Mouse (Mus musculus) hindbrain, embryonic 13.5 days (tissue): ENCODE results near the gene Rnf213. TPM values are rescaled to one million over a fixed set of nuclear protein-coding genes. Genes with fewer than 3 reads are reported as not detected.

Experiments
- ATAC-seq: fragments of 200-750 bp; cut with Nextera tagmentation; 2 replicates; pipeline ENCODE4 v1.8.0; 2017; ENCODE audit warnings: moderate TSS enrichment; ENCODE audit not compliant: low FRiP score
- H3K27ac ChIP-seq: fragments of 300-500 bp; sonication (generic); 2 replicates; pipeline ENCODE4 v1.5.1; 2015; ENCODE audit warnings: inconsistent platforms, mild to moderate bottlenecking, moderate library complexity
- H3K27me3 ChIP-seq: fragments of 300-500 bp; sonication (generic); 2 replicates; pipeline ENCODE4 v1.6.1; 2015; ENCODE audit warnings: mild to moderate bottlenecking, inconsistent platforms
- H3K36me3 ChIP-seq: fragments of 300-500 bp; sonication (generic); 2 replicates; pipeline ENCODE4 v1.6.1; 2015; ENCODE audit warnings: mild to moderate bottlenecking, inconsistent platforms
- H3K4me1 ChIP-seq: fragments of 300-500 bp; sonication (generic); replicated peaks from 2 replicates; pipeline ENCODE4 v1.6.1; 2015; ENCODE audit warnings: inconsistent platforms
- H3K4me2 ChIP-seq: fragments of 300-500 bp; sonication (generic); 2 replicates; pipeline ENCODE4 v1.6.1; 2015; ENCODE audit warnings: inconsistent platforms, mild to moderate bottlenecking, moderate library complexity
- H3K4me3 ChIP-seq: fragments of 300-500 bp; sonication (generic); 2 replicates; pipeline ENCODE4 v1.5.1; 2015; ENCODE audit warnings: mild to moderate bottlenecking, inconsistent platforms
- H3K9ac ChIP-seq: fragments of 300-500 bp; sonication (generic); 2 replicates; pipeline ENCODE4 v1.6.1; 2015; ENCODE audit warnings: mild to moderate bottlenecking, inconsistent platforms
- H3K9me3 ChIP-seq: fragments of 300-500 bp; sonication (generic); 2 replicates; pipeline ENCODE4 v1.6.1; 2016; ENCODE audit warnings: inconsistent platforms
- WGBS: fragments of 180-500 bp; shearing (Covaris S2); methylation state at CpG from one replicate; pipeline ENCODE4 v1.1.7; 2015; 5-methylcytosine and 5-hydroxymethylcytosine counted together
- polyA plus RNA-seq: library from polyadenylated mRNA; unstranded; fragments of >200 nt; fragmentation: Nextera tagmentation; extraction: Ambion mirVana; gene quantifications from 2 replicates; pipeline ENCODE4 v1.2.1, GENCODE M21; 2015

The Rnf213 gene
- polyA plus RNA-seq, 1 experiment from 2014 or later, result 0.70 TPM

DNA sequence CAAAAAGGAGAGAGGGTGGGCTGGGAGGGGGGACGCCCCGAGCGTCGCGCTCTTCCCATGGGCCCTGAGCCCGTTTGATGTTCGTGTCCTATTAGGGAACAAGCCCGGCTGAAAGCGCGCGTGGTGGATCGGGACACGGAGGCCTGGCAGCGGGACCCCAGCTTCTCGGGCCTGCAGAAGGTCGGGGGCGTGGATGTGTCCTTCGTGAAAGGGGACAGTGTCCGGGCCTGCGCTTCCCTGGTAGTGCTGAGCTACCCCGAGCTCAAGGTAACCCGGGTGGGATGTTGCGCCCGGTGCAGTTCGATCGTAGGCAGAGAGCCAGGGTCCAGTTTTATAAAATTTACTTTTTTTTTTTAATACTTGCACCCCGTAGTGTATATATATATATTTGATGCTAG, 98.8 kb downstream of the Rnf213 start:
- Histone ChIP-seq H3K27me3 (0 out of 2 replicates have a peak, but pooled peaks cover 2% of the 10 kb centered on the region), H3K9me3 (no peaks in the 10 kb centered on the region), H3K36me3 (0 out of 2 replicates have a peak, but pooled peaks cover 13% of the 10 kb centered on the region), H3K27ac (peak overlapping the region; percentile 97), H3K4me3 (peak overlapping the region; percentile 85), H3K4me2 (peak overlapping the region; percentile 86), H3K4me1 (peaks cover 36% of the 10 kb centered on the region), H3K9ac (peak overlapping the region; percentile 93)
- 0 out of 2 replicates have a peak, but pooled peaks have one; percentile 23 for ATAC-seq
- WGBS, result 6% methylated on average over 27 of the region's 27 CpGs

DNA sequence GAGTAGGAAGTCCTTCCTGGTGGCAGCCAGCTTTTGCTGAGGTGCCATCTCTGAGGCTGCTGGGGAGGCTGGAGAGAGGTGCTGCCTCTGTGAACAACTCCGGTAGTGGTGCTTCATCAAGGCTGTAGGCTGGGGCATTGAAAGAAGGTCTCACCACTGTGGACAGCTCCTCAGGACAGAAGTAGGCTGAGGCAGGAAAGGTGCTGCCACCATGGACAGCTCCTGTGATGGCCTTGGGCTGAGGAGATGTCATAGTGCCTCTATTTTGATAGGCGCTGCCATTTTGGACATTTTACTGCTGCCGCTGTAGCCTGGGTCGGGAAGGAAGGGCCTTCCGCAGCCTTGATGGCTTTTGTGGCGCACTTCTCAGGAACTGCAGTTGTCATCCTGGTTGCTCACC, 99.9 kb downstream of the Rnf213 start:
- peak overlapping the region; percentile 85 for H3K4me3 ChIP-seq
- no peaks in the 10 kb centered on the region for H3K9me3 ChIP-seq
- H3K4me2 ChIP-seq, result peak overlapping the region; percentile 86
- ATAC-seq, result no peak
- H3K36me3 ChIP-seq, result peaks cover 10% of the 10 kb centered on the region; the same call in 1 of the 2 replicates
- H3K27me3 ChIP-seq, result 0 out of 2 replicates have a peak, but pooled peaks cover 2% of the 10 kb centered on the region
- H3K9ac ChIP-seq, result peak overlapping the region; percentile 93
- H3K4me1 ChIP-seq, result peaks cover 37% of the 10 kb centered on the region
- no peak overlapping the region for H3K27ac ChIP-seq
- WGBS, result 96% methylated on average over 6 of the region's 6 CpGs

GRCm38 (mm10) chr11:119493516-119493915, 100.6 kb downstream of the Rnf213 start:
- Histone ChIP-seq H3K4me2 (no peak overlapping the region), H3K27me3 (0 out of 2 replicates have a peak, but pooled peaks cover 2% of the 10 kb centered on the region), H3K4me3 (no peak overlapping the region), H3K27ac (no peak overlapping the region), H3K9ac (no peak overlapping the region), H3K9me3 (no peaks in the 10 kb centered on the region), H3K36me3 (peaks cover 16% of the 10 kb centered on the region), H3K4me1 (peaks cover 37% of the 10 kb centered on the region)
- 88% methylated on average over 4 of the region's 4 CpGs for WGBS
- ATAC-seq, result no peak

GRCm38 (mm10) chr11:119496147-119496546, 103.2 kb downstream of the Rnf213 start:
- 97% methylated on average over 5 of the region's 5 CpGs for WGBS

GRCm38 (mm10) chr11:119497451-119497850, 104.6 kb downstream of the Rnf213 start:
- 73% methylated on average over 4 of the region's 4 CpGs for WGBS
- peaks cover 55% of the 10 kb centered on the region for H3K36me3 ChIP-seq

More at GRCm38 (mm10) chr11:119496147-119496546, 103.2 kb downstream of the Rnf213 start:
- Histone ChIP-seq H3K4me1 (peaks cover 30% of the 10 kb centered on the region), H3K36me3 (peaks cover 42% of the 10 kb centered on the region), H3K4me2 (no peak overlapping the region), H3K4me3 (no peak overlapping the region), H3K9me3 (no peaks in the 10 kb centered on the region), H3K27me3 (no peaks in the 10 kb centered on the region), H3K27ac (no peak overlapping the region), H3K9ac (no peak overlapping the region)
- ATAC-seq, result no peak

GRCm38 (mm10) chr11:119499297-119499696, 106.4 kb downstream of the Rnf213 start:
- Histone ChIP-seq H3K27me3 (no peaks in the 10 kb centered on the region), H3K9ac (no peak overlapping the region), H3K9me3 (no peaks in the 10 kb centered on the region), H3K4me1 (peaks cover 8% of the 10 kb centered on the region), H3K4me3 (no peak overlapping the region), H3K27ac (no peak overlapping the region), H3K4me2 (no peak overlapping the region), H3K36me3 (peaks cover 69% of the 10 kb centered on the region)
- WGBS, result 96% methylated on average over 4 of the region's 4 CpGs
- no peak for ATAC-seq

More at GRCm38 (mm10) chr11:119497451-119497850, 104.6 kb downstream of the Rnf213 start:
- H3K4me2 ChIP-seq, result no peak overlapping the region
- H3K9ac ChIP-seq, result no peak overlapping the region
- no peaks in the 10 kb centered on the region for H3K9me3 ChIP-seq
- no peaks in the 10 kb centered on the region for H3K27me3 ChIP-seq
- no peak overlapping the region for H3K4me3 ChIP-seq
- no peak for ATAC-seq
- H3K4me1 ChIP-seq, result peaks cover 25% of the 10 kb centered on the region
- H3K27ac ChIP-seq, result no peak overlapping the region

DNA sequence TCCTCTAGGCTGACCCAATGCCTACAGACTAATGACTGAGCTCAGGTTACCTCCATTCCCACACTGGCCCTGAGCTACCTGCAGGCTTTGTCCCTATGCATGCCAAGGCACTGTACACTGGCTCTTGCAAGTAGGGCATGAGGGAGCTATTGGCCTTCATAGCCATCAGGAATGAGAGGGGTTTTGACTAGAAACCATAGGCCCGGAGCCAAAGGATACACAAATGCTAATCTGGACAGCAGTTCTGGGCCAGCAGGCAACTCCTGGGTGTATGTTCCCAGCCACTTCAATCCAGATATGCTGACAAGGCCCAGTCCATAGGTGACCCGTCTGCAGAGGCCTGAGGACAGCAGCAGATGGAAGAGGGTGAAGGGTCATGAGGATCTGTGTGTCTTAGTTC, 107.1 kb downstream of the Rnf213 start:
- 81% methylated on average over 2 of the region's 2 CpGs for WGBS
- no peak overlapping the region for H3K9ac ChIP-seq

GRCm38 (mm10) chr11:119503675-119504074, 110.8 kb downstream of the Rnf213 start:
- peaks cover 14% of the 10 kb centered on the region for H3K4me1 ChIP-seq
- H3K4me3 ChIP-seq, result no peak overlapping the region
- peak; percentile 72 for ATAC-seq
- no peaks in the 10 kb centered on the region for H3K9me3 ChIP-seq
- H3K27me3 ChIP-seq, result no peaks in the 10 kb centered on the region
- H3K27ac ChIP-seq, result 0 out of 2 replicates have a peak overlapping the region, but pooled peaks have one; percentile 6
- H3K36me3 ChIP-seq, result peaks cover 86% of the 10 kb centered on the region
- H3K9ac ChIP-seq, result no peak overlapping the region
- no peak overlapping the region for H3K4me2 ChIP-seq

More for the DNA sequence above, 107.1 kb downstream of the Rnf213 start:
- H3K9me3 ChIP-seq, result no peaks in the 10 kb centered on the region
- H3K4me2 ChIP-seq, result no peak overlapping the region
- peaks cover 7% of the 10 kb centered on the region for H3K4me1 ChIP-seq
- H3K27ac ChIP-seq, result no peak overlapping the region
- H3K4me3 ChIP-seq, result no peak overlapping the region
- ATAC-seq, result no peak
- peaks cover 75% of the 10 kb centered on the region for H3K36me3 ChIP-seq
- no peaks in the 10 kb centered on the region for H3K27me3 ChIP-seq

GRCm38 (mm10) chr11:119506386-119506785, 113.5 kb downstream of the Rnf213 start:
- Histone ChIP-seq H3K36me3 (peaks cover 62% of the 10 kb centered on the region), H3K4me1 (peaks cover 38% of the 10 kb centered on the region), H3K9ac (no peak overlapping the region), H3K27me3 (no peaks in the 10 kb centered on the region), H3K9me3 (no peaks in the 10 kb centered on the region), H3K4me2 (no peak overlapping the region), H3K4me3 (no peak overlapping the region), H3K27ac (no peak overlapping the region)
- WGBS, result 92% methylated on average over 4 of the region's 4 CpGs
- ATAC-seq, result no peak

DNA sequence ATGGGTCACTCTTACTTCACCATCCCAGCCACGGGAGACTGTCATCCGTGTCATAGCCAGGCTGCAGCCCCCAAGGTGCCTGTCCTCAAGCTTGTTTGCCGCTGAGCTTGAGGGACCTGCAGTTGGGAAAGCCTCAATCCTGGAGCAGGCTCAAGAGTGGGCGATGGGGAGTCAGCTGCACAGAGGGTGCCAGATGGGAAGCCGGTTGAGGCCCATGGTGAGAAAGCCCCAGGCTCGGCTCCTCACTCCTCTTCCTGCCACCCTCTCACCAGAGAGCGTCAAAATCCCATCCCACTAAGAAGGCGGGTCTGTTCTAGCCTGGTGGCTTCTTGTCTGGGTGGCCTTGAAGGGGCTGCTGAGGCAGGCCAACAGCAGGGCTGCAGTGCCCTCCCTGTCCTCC, 114.9 kb downstream of the Rnf213 start:
- H3K36me3 ChIP-seq, result peaks cover 48% of the 10 kb centered on the region
- ATAC-seq, result no peak
- no peak overlapping the region for H3K4me2 ChIP-seq
- WGBS, result 84% methylated on average over 8 of the region's 8 CpGs
- peak overlapping the region; percentile 24; the same call in 1 of the 2 replicates for H3K9ac ChIP-seq
- 0 out of 2 replicates have a peak overlapping the region, but pooled peaks have one; percentile 83 for H3K27ac ChIP-seq
- no peak overlapping the region for H3K4me3 ChIP-seq
- H3K4me1 ChIP-seq, result peaks cover 46% of the 10 kb centered on the region
- no peaks in the 10 kb centered on the region for H3K27me3 ChIP-seq
- no peaks in the 10 kb centered on the region for H3K9me3 ChIP-seq

- no peaks in the 10 kb centered on the region for H3K27me3 ChIP-seq
- peak; percentile 48; the same call in 1 of the 2 replicates for ATAC-seq
- H3K4me2 ChIP-seq, result no peak overlapping the region
- H3K36me3 ChIP-seq, result peaks cover 38% of the 10 kb centered on the region
- no peak overlapping the region for H3K4me3 ChIP-seq
- WGBS, result 22% methylated on average over 5 of the region's 5 CpGs
- peak overlapping the region; percentile 83 for H3K27ac ChIP-seq
- peak overlapping the region; percentile 35; the same call in 1 of the 2 replicates for H3K9ac ChIP-seq
- peaks cover 61% of the 10 kb centered on the region for H3K4me1 ChIP-seq
- H3K9me3 ChIP-seq, result no peaks in the 10 kb centered on the region
These were observed 116.4 kb downstream of the Rnf213 start for GRCm38 (mm10) chr11:119509165-119509776.

DNA sequence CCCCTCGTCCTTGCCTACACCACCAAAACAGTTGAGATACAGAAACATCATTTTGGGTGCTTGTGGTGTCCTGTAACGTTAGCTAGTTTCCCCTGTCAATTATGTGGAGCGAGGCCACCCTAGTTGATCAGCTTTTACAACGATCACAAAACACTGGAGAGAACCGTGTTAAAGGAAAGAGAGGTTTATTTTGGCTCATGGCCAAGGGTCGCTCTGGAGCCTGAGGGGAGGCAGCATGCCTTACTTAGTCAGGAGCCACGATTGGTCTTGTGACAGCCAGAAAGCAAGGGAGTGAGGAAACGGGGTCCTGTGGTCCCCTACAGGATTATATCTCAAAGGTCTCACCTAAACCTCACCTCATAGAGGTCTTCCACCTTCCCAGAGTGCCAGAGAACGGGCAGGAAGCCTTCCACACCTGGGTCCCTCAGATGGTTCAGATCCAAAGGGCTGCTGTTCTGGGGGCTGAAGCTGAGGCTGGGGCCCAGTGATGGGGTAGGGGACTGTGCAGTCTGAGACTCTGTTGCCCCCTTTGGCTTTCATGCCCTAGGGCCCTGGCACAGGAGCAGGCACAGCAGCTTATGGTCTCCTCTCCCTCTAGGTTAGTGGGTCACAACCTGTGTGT, 120.2 kb downstream of the Rnf213 start:
- no peaks in the 10 kb centered on the region for H3K9me3 ChIP-seq
- H3K9ac ChIP-seq, result no peak overlapping the region
- peaks cover 9% of the 10 kb centered on the region for H3K36me3 ChIP-seq
- no peaks in the 10 kb centered on the region for H3K27me3 ChIP-seq
- WGBS, result 47% methylated on average over 9 of the region's 9 CpGs
- H3K27ac ChIP-seq, result peak overlapping the region; percentile 92
- ATAC-seq, result no peak
- no peak overlapping the region for H3K4me2 ChIP-seq
- no peak overlapping the region for H3K4me3 ChIP-seq
- peaks cover 83% of the 10 kb centered on the region for H3K4me1 ChIP-seq
